Mouse (Mus musculus): ENCODE results near the gene Ccdc57. TPM values are rescaled to one million over a fixed set of nuclear protein-coding genes. Genes with fewer than 3 reads are reported as not detected.

Gene Ccdc57
- polyA plus RNA-seq, 1 experiment from 2014 or later, result 5.2 TPM

DNA sequence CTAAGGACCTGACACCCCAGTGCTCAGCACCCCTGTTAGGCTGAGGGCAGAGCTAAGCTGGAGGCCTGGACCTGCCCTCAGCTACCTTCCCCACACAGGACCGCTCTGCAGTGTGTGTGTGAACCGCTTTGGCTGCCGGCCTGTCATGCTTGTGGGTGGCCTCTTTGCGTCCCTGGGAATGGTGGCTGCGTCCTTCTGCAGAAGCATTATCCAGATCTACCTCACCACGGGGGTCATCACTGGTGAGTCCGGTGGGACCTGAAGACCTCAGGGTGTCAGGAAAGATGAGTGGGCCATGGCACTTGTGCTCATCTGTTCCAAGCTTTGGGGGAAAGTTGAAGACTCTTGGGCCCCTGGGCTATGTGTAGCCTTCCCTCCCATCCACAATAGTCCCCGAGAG is 23.0 kb upstream of the Ccdc57 start:
- no peak for ATAC-seq (ENCODE audit: low FRiP score)
- no peak for DNase-seq (ENCODE audit: low spot score)
- no peak overlapping the region for H3K4me3 ChIP-seq (replicated peaks; ENCODE audit: low read length)
- no peak overlapping the region for H3K9ac ChIP-seq
- H3K9me3 ChIP-seq (ENCODE audit: control insufficient read depth, low read length), result no peaks in the 10 kb centered on the region
- WGBS, result 92% methylated on average over 8 of the region's 8 CpGs
- H3K36me3 ChIP-seq (replicated peaks; ENCODE audit: control insufficient read depth, insufficient read depth), result peaks cover 41% of the 10 kb centered on the region
- H3K27ac ChIP-seq, result no peak overlapping the region
- H3K27me3 ChIP-seq (ENCODE audit: control insufficient read depth, insufficient read depth, low read length), result no peaks in the 10 kb centered on the region
- peaks cover 9% of the 10 kb centered on the region; the same call in 1 of the 2 replicates for H3K4me1 ChIP-seq (replicated peaks; ENCODE audit: control insufficient read depth, insufficient read depth, low read length)
- no peak overlapping the region for H3K4me2 ChIP-seq (replicated peaks)

DNA sequence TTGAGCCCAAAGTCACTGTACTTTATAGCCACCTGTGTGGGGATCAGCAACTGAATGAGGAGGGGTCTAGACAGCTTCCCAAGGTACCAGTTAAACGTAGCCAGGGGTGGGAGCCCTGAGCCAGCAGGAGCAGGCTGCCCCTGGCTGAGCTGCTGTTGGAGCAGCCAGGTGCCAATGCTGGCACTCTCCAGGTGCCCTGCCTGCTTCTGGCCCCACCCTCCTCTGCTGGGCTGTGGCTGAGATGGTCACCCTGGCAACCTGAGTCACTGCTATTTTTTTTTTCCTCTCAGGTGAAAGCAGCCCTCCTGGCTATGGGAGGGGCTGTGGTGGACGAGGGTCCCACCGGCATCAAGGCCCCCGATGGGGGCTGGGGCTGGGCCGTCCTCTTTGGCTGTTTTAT is 22.3 kb upstream of the Ccdc57 start:
- ATAC-seq (ENCODE audit: low FRiP score) (no peak), DNase-seq (ENCODE audit: low spot score) (no peak)
- WGBS, result 92% methylated on average over 5 of the region's 5 CpGs

DNA sequence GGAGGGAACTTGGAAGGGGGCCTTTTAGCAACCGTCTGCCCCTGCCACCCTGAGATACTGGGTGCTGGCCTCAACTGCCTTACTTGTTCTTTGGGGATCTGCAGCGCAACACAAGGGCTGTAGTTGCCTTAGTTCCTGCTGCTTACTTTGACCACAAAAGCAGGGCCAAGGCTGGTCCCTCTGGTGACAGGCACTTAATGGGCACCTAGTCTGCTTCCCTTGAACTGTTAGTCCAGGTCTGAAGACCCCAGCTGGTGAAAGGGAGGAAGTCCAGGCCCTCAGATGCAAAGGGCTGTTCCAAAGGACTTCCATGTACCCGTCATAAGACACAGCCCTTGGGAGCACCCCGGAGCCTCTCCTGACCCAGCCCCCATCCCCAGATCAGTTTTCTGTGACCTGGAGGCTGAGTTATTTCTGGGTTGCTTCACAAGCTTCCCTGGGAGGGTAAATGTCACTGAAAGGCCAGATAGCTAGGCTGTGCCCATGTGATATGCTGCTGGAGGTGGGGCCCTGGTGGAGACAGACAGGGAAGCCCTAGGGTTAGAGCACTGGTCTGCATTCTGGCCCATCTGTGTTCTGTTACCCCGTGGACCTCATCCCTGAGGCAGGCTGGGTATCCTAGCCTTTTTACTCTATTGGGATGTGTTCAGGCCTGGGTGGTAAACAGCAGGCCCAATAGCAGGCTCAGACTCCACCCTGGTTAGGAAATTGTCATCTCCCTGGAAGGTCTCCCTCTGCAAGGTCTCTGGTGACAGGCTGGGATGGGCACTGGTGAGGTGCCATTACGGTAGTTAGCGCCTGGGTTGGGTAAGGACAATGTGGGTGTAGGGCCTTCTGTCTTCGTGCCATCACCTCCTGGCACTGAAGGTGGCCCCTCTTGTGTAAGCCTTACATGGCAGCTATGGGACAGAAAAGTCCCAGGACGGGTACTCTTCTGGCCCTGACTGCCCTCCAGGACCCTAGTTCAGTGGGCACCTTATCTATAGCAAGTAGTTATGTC is 19.4 kb upstream of the Ccdc57 start:
- no peak overlapping the region for H3K9ac ChIP-seq
- H3K4me3 ChIP-seq (replicated peaks; ENCODE audit: low read length), result no peak overlapping the region
- 77% methylated on average over 9 of the region's 9 CpGs for WGBS
- H3K27me3 ChIP-seq (ENCODE audit: control insufficient read depth, insufficient read depth, low read length), result peaks cover 28% of the 10 kb centered on the region
- ATAC-seq (ENCODE audit: low FRiP score) (no peak), DNase-seq (ENCODE audit: low spot score) (no peak)
- peaks cover 17% of the 10 kb centered on the region; the same call in 1 of the 2 replicates for H3K36me3 ChIP-seq (replicated peaks; ENCODE audit: control insufficient read depth, insufficient read depth)
- H3K27ac ChIP-seq, result no peak overlapping the region
- peaks cover 15% of the 10 kb centered on the region for H3K4me1 ChIP-seq (replicated peaks; ENCODE audit: control insufficient read depth, insufficient read depth, low read length)
- H3K9me3 ChIP-seq (ENCODE audit: control insufficient read depth, low read length), result no peaks in the 10 kb centered on the region
- peak overlapping the region; percentile 52 for H3K4me2 ChIP-seq (replicated peaks)

More for the DNA sequence above, 22.3 kb upstream of the Ccdc57 start:
- Histone ChIP-seq H3K27ac (no peak overlapping the region), H3K4me2 (replicated peaks) (no peak overlapping the region), H3K9ac (no peak overlapping the region), H3K36me3 (replicated peaks; ENCODE audit: control insufficient read depth, insufficient read depth) (peaks cover 33% of the 10 kb centered on the region), H3K9me3 (ENCODE audit: control insufficient read depth, low read length) (no peaks in the 10 kb centered on the region), H3K4me3 (replicated peaks; ENCODE audit: low read length) (no peak overlapping the region), H3K27me3 (ENCODE audit: control insufficient read depth, insufficient read depth, low read length) (peaks cover 7% of the 10 kb centered on the region), H3K4me1 (replicated peaks; ENCODE audit: control insufficient read depth, insufficient read depth, low read length) (peaks cover 15% of the 10 kb centered on the region)

DNA sequence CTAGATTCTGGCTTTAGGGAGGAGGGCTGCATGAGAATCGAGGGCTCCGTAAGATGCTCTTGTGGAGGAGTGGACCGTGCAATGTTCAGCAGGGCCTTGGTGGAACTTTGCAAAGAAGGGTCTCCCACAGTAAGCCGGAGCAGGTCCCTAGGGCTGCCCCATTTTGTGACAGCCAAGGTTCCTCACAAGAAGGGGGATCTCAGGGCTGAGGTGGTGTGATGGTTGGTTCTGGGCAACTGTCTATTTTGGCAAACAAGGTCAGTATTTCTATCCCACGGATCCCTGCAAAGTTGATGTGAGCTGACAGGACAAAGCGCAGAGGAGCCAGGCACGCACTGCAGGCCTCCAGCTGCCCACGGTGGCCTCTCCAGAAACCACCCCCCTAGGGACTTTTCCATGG is 18.6 kb upstream of the Ccdc57 start:
- 13% methylated on average over 8 of the region's 8 CpGs for WGBS
- no peaks in the 10 kb centered on the region for H3K9me3 ChIP-seq (ENCODE audit: control insufficient read depth, low read length)
- H3K4me2 ChIP-seq (replicated peaks), result peak overlapping the region; percentile 52
- peaks cover 28% of the 10 kb centered on the region for H3K27me3 ChIP-seq (ENCODE audit: control insufficient read depth, insufficient read depth, low read length)
- H3K4me1 ChIP-seq (replicated peaks; ENCODE audit: control insufficient read depth, insufficient read depth, low read length), result peaks cover 15% of the 10 kb centered on the region
- no peak for DNase-seq (ENCODE audit: low spot score)
- H3K27ac ChIP-seq, result no peak overlapping the region
- peak; percentile 28; the same call in 1 of the 2 replicates for ATAC-seq (ENCODE audit: low FRiP score)
- peak overlapping the region; percentile 50 for H3K9ac ChIP-seq
- peaks cover 9% of the 10 kb centered on the region; the same call in 1 of the 2 replicates for H3K36me3 ChIP-seq (replicated peaks; ENCODE audit: control insufficient read depth, insufficient read depth)
- H3K4me3 ChIP-seq (replicated peaks; ENCODE audit: low read length), result peak overlapping the region; percentile 33

DNA sequence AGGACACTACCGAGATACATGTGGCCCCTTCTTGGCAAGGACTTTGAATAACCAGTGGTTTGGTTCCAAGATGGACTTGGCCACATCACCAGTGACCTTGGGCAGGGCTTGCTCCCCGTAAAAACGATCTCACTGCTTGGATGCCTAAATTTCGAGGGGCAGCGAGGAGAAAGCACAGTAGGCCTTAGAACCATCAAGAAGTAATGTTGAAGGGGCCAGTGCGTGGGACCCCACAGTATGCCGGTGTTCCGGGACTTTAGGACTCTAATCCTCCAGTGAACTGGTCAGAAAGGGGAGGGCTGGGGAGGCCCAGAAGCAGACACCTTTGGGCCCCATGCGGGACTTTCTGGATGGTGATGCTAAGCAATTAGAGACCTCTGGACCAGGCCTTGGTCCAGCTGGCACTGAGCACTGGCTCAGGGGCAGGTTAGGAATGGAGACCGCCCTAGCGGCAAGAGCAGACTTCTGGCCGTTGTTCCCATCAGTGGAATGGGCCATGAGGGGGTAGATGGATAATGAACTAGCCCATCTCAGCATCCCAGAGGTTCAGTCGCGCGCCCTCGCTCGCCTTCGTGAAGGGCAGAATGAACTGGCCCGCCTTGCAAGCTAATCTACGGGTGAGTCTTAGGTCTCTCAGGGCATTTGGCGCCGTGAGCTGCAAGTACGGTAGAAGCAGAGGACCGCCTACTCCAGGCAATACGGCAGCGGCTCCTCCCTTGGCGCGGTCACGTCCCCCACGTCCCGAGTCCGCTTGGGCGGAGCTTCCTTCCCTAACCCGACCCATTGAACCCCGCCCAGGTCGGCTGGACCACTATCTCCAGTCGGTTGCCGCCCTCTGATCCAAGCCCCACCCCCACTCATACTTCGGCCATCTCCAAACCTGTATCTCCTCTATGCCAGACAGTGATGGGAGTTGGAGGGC is 17.9 kb upstream of the Ccdc57 start:
- ATAC-seq (ENCODE audit: low FRiP score) (peak; percentile 67), DNase-seq (ENCODE audit: low spot score) (peak; percentile 72)
- Histone ChIP-seq H3K36me3 (replicated peaks; ENCODE audit: control insufficient read depth, insufficient read depth) (peaks cover 2% of the 10 kb centered on the region; the same call in 1 of the 2 replicates), H3K9me3 (ENCODE audit: control insufficient read depth, low read length) (no peaks in the 10 kb centered on the region), H3K4me1 (replicated peaks; ENCODE audit: control insufficient read depth, insufficient read depth, low read length) (peaks cover 15% of the 10 kb centered on the region), H3K27ac (no peak overlapping the region), H3K4me3 (replicated peaks; ENCODE audit: low read length) (peak overlapping the region; percentile 33), H3K9ac (peak overlapping the region; percentile 50), H3K4me2 (replicated peaks) (peak overlapping the region; percentile 52), H3K27me3 (ENCODE audit: control insufficient read depth, insufficient read depth, low read length) (peaks cover 28% of the 10 kb centered on the region)
- 2% methylated on average over 39 of the region's 39 CpGs for WGBS

DNA sequence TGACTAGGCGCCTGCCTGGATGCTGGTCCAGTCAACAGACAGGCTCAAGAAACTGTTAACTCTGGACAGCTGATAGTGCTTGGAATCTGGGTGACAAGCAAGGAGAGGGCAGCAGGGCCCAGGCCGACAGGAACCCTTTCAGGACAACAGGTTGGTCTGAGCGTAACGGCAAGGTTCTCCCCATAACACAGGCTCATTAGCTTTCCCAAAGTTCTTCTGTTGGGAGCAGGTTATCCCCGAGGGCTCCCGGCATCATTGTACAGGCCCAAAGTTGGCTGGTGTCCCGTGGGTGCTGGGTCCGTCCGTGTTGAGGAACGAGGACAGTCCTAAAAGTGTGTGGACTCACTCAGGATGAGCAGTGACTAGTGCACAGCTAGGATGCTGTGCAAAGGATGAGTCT is 17.2 kb upstream of the Ccdc57 start:
- Histone ChIP-seq H3K4me1 (replicated peaks; ENCODE audit: control insufficient read depth, insufficient read depth, low read length) (peaks cover 15% of the 10 kb centered on the region), H3K36me3 (replicated peaks; ENCODE audit: control insufficient read depth, insufficient read depth) (no peaks in the 10 kb centered on the region), H3K4me2 (replicated peaks) (peak overlapping the region; percentile 52), H3K9ac (no peak overlapping the region), H3K9me3 (ENCODE audit: control insufficient read depth, low read length) (no peaks in the 10 kb centered on the region), H3K27ac (no peak overlapping the region), H3K4me3 (replicated peaks; ENCODE audit: low read length) (peak overlapping the region; percentile 33), H3K27me3 (ENCODE audit: control insufficient read depth, insufficient read depth, low read length) (peaks cover 28% of the 10 kb centered on the region)
- DNase-seq (ENCODE audit: low spot score) (no peak), ATAC-seq (ENCODE audit: low FRiP score) (no peak)
- WGBS, result 10% methylated on average over 10 of the region's 10 CpGs

DNA sequence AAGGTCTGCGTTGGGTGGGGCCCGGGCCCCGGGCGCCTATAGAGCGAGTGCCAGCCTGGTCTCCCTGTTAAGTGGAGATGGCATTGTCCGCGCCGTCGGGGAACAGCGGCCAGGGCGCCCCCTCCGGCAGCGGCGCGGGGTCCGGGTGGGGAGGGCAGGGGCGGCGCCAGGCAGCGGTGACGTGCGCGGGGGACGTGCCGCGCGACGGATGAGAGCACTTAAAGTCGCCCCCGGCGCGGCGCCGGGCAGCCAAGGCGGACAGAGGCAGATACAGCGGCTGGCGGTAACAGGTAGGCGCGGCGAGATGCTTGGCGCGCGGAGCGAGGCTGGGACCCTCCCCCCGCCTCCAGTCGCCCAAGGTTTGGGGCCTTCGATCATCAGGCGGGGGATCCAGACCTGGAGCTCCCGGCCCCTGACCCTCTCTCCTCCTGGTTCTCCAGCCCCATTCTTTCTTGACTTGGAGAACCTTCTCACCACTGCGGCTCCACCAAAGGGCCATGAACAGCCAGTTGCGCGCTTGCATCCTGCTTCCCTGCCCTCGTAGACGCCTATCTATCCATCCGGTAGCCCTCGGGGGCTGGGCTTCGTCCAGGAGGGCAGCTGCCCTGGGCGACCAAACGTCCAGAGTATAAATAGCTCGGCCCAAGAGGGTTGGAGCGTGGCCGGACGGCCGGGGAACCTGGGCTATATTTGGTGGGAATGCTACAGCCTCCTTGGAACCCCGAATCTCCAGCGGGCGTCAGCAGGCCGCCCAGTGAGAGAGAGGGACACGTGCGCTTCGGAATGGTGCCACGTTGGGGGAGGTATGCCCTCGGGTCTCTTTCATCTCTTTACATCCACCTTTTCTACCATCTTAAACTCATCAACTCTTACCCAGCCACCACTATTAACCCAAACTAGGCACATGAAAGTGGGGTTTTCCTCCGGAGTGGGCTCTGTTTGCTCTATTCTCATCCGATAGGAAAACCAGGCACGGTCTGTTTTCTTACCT is 16.5 kb upstream of the Ccdc57 start:
- Histone ChIP-seq H3K4me3 (replicated peaks; ENCODE audit: low read length) (peak overlapping the region; percentile 33), H3K4me1 (replicated peaks; ENCODE audit: control insufficient read depth, insufficient read depth, low read length) (peaks cover 15% of the 10 kb centered on the region), H3K27ac (no peak overlapping the region), H3K9ac (no peak overlapping the region; the same call in 1 of the 2 replicates), H3K4me2 (replicated peaks) (peak overlapping the region; percentile 52), H3K27me3 (ENCODE audit: control insufficient read depth, insufficient read depth, low read length) (peaks cover 28% of the 10 kb centered on the region), H3K36me3 (replicated peaks; ENCODE audit: control insufficient read depth, insufficient read depth) (no peaks in the 10 kb centered on the region), H3K9me3 (ENCODE audit: control insufficient read depth, low read length) (no peaks in the 10 kb centered on the region)
- ATAC-seq (ENCODE audit: low FRiP score) (no peak), DNase-seq (ENCODE audit: low spot score) (no peak)
- WGBS, result 2% methylated on average over 74 of the region's 75 CpGs

DNA sequence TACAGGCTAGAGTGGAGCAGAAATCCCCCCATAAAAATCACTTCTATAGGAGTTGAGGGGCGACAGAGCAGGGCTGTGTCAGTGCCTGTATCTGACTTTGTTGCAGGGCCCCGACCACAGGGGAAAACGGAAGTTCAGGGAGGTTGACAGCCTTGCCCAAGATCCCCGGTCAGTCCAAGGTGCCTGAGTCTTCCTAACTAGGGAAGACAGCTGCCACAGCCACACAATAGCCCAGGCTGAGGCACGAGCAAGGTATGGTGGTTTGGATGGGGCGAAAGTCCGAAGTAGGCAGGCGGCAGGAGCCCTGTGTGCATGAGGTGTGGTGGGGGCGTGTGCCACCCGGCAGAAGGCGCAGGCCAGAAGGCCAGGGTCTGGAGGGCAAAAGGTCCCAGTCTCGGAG is 15.7 kb upstream of the Ccdc57 start, which contains the start of gene Slc16a3:
Gene Slc16a3, plus strand, starts transcription at position 153 of the 400 bp plus-strand sequence.
- peak within 1 kb of the TSS; percentile 52 for H3K4me2 ChIP-seq (replicated peaks)
- H3K27ac ChIP-seq, result no peak within 1 kb of the TSS
- peaks cover 15% of the 10 kb centered on the region for H3K4me1 ChIP-seq (replicated peaks; ENCODE audit: control insufficient read depth, insufficient read depth, low read length)
- 31% methylated on average over 12 of the region's 12 CpGs for WGBS
- H3K27me3 ChIP-seq (ENCODE audit: control insufficient read depth, insufficient read depth, low read length), result peaks cover 28% of the 10 kb centered on the region
- H3K9ac ChIP-seq, result no peak within 1 kb of the TSS; the same call in 1 of the 2 replicates
- H3K9me3 ChIP-seq (ENCODE audit: control insufficient read depth, low read length), result no peaks in the 10 kb centered on the region
- H3K4me3 ChIP-seq (replicated peaks; ENCODE audit: low read length), result peak within 1 kb of the TSS; percentile 33
- DNase-seq (ENCODE audit: low spot score), result no peak
- ATAC-seq (ENCODE audit: low FRiP score), result no peak
- H3K36me3 ChIP-seq (replicated peaks; ENCODE audit: control insufficient read depth, insufficient read depth), result no peaks in the 10 kb centered on the region

Data from hindbrain, embryonic 14.5 days (tissue).